In genomic region chr8:104944665-104945064, GRCm38 (mm10) we compare ENCODE assay signal across 16 mouse cellular contexts. TPM values are rescaled to one million over a fixed set of nuclear protein-coding genes. Genes with fewer than 3 reads are reported as not detected.
"Had no signal": no experiment of that assay in that cellular context is flagged by ENCODE, and none has a peak within 500 bp of the region (broad histone marks: within the 10 kb centered on the region; RNA-seq: fewer than 3 reads in every experiment).

No protein-coding gene starts in this region.

- H3K27ac ChIP-seq: limb, embryonic 15.5 days; midbrain, embryonic 13.5 days; stomach, embryonic 15.5 days had no signal

- H3K4me3 ChIP-seq: limb, embryonic 15.5 days; midbrain, embryonic 13.5 days; stomach, embryonic 15.5 days had no signal

- H3K4me1 ChIP-seq: limb, embryonic 15.5 days; midbrain, embryonic 13.5 days; stomach, embryonic 15.5 days had no signal

- H3K27me3 ChIP-seq: limb, embryonic 15.5 days; midbrain, embryonic 13.5 days; stomach, embryonic 15.5 days had no signal

- ATAC-seq: inflammation-experienced regulatory T-cells, adult 6 months; midbrain, embryonic 13.5 days had no signal

- H3K36me3 ChIP-seq: limb, embryonic 15.5 days; midbrain, embryonic 13.5 days; stomach, embryonic 15.5 days had no signal

- DNase-seq: kidney, postnatal 25 days; layer of hippocampus, adult 9-11 months; lung, adult 18-20 months; right cerebral cortex, postnatal 14 days; thymus, postnatal 36 days had no signal

- H3K9ac ChIP-seq: limb, embryonic 15.5 days; midbrain, embryonic 13.5 days; stomach, embryonic 15.5 days had no signal

- H3K9me3 ChIP-seq: limb, embryonic 15.5 days; midbrain, embryonic 13.5 days; stomach, embryonic 15.5 days had no signal

- H3K4me2 ChIP-seq: limb, embryonic 15.5 days; midbrain, embryonic 13.5 days; stomach, embryonic 15.5 days had no signal

RNA-seq across cellular contexts. Expression of gene Ces2f, which starts 2.5 kb away (rescaled TPM):
- total RNA-seq: left cerebral cortex, postnatal 14 days had no signal
- polyA plus RNA-seq: inflammation-experienced regulatory T-cells, adult 6 months; limb, embryonic 11.5 days; lung, embryonic 16.5 days; midbrain, embryonic 13.5 days; midbrain, postnatal 0 days; neural tube, embryonic 14.5 days; spleen, adult 2 months had no signal

RNA-seq across cellular contexts. Expression of gene Ces2g, which starts 16.9 kb away (rescaled TPM):
- polyA plus RNA-seq: limb, embryonic 11.5 days; midbrain, embryonic 13.5 days; neural tube, embryonic 14.5 days had no signal

RNA-seq across cellular contexts. Expression of gene Ces2e, which starts 18.6 kb away (rescaled TPM):
- total RNA-seq: midbrain, postnatal 0 days had no signal
- polyA plus RNA-seq: inflammation-experienced regulatory T-cells, adult 6 months; limb, embryonic 11.5 days; midbrain, embryonic 13.5 days; midbrain, postnatal 0 days; neural tube, embryonic 14.5 days had no signal

RNA-seq across cellular contexts. Expression of gene Ces2h, which starts 56.0 kb away (rescaled TPM):
- total RNA-seq: left cerebral cortex, postnatal 14 days; midbrain, postnatal 0 days had no signal
- polyA plus RNA-seq: inflammation-experienced regulatory T-cells, adult 6 months; limb, embryonic 11.5 days; limb, embryonic 15.5 days; lung, embryonic 16.5 days; midbrain, embryonic 13.5 days; midbrain, postnatal 0 days; neural tube, embryonic 14.5 days; spleen, adult 2 months; stomach, embryonic 15.5 days; thymus, postnatal 0 days had no signal
